Mouse (Mus musculus): Measurements from ENCODE around the gene Slc22a2.

GRCm38 (mm10) chr17:12658784-12659183 lies 74.9 kb downstream of the Slc22a2 start:
- TF ChIP-seq POLR2A (IDR thresholded peaks at IDR 0.05; ENCODE audit: low read depth, low read length) = no peak
- TF ChIP-seq CTCF (IDR thresholded peaks at IDR 0.05; ENCODE audit: borderline replicate concordance, insufficient read depth, low read length) = no peak
